Mouse (Mus musculus): ENCODE data around the gene Fndc3b. TPM values are rescaled to one million over a fixed set of nuclear protein-coding genes. Genes with fewer than 3 reads are reported as not detected.

Gene Fndc3b
- total and polyA plus RNA-seq, 2 experiments from 2014 or later: 16.4 to 57.1 TPM

DNA sequence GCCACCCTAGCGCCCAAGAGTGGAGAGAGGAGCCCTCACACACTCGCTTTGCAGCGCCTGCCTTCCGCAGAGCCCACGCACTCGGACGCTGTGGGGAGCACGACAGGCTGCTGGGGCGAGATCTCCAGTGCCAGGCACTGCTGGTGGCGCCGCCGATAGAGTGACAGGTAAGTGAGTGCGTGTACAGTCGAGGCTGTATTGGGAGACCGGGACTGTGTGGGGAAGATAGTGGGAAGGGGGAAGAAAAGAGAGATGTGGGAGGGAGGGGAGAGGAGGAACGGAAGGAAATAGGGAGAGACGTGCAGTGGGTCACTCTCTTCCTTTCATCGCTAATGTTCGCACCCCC lies 339.9 kb downstream of the Fndc3b start, which contains the start of gene Ghsr:
Gene Ghsr, plus strand, starts transcription at position 76 of the 346 bp plus-strand sequence.
- H3K4me1 ChIP-seq (ENCODE audit: control insufficient read depth, insufficient read depth): no peaks in the 10 kb centered on the region
- no peak within 1 kb of the TSS for H3K27ac ChIP-seq (ENCODE audit: low read depth)
- 2% methylated on average over 19 of the region's 19 CpGs for WGBS
- no peaks in the 10 kb centered on the region for H3K36me3 ChIP-seq (replicated peaks; ENCODE audit: control insufficient read depth, insufficient read depth, low read length)
- H3K9ac ChIP-seq (replicated peaks; ENCODE audit: low read depth, low read length): no peak within 1 kb of the TSS
- TF ChIP-seq CTCF (IDR thresholded peaks at IDR 0.05; ENCODE audit: low read depth) (no peak), EP300 (IDR thresholded peaks at IDR 0.05; ENCODE audit: low read depth) (no peak)
- no peak within 1 kb of the TSS; the same call in 1 of the 2 replicates for H3K4me2 ChIP-seq (ENCODE audit: low read depth, low read length)
- DNase-seq (ENCODE audit: low spot score) (no peak), ATAC-seq (ENCODE audit: insufficient read depth, low read depth) (no peak)
- H3K27me3 ChIP-seq (ENCODE audit: control insufficient read depth, insufficient read depth, low read length): peaks cover 58% of the 10 kb centered on the region
- H3K4me3 ChIP-seq (ENCODE audit: low read depth, low read length): peak within 1 kb of the TSS; percentile 13; the same call in 1 of the 2 replicates
- H3K9me3 ChIP-seq (replicated peaks; ENCODE audit: control insufficient read depth, low read length): no peaks in the 10 kb centered on the region

DNA sequence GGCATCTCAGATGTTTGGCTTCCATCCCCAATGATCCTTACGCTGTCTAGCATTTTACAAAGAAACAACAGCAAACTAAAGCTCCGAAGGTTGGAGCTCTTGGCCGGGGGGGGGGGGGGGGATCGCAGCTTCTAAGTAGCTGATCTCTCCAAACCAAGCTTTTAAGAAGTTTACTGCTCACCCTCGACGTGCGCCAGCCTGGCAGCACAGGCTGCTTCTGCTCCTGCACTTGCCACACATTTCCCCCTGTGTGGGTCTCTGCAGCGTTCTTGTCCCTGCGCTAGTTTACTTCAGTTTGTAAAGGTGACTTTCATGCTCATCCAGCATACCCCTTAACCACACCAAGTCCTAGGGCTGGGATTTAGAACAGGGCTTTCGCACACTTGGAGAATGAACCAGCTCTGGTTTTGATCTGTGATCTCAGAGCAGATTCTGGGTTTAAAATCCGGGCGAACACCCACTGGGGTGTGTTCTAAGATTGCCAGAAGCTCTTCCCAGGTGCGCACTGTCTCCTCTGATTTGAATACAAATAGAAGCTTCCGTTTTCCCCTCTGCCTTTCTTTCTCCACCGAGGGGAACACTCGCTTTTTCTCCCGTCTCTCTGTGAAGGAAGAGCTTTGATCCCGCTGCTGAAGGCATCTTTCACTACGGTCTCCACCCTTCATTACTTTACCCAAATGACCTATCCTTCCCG lies 340.4 kb downstream of the Fndc3b start:
- H3K27ac ChIP-seq (ENCODE audit: low read depth): no peak overlapping the region
- TF ChIP-seq EP300 (IDR thresholded peaks at IDR 0.05; ENCODE audit: low read depth) (no peak), CTCF (IDR thresholded peaks at IDR 0.05; ENCODE audit: low read depth) (no peak)
- H3K27me3 ChIP-seq (ENCODE audit: control insufficient read depth, insufficient read depth, low read length): peaks cover 58% of the 10 kb centered on the region
- DNase-seq (ENCODE audit: low spot score) (no peak), ATAC-seq (ENCODE audit: insufficient read depth, low read depth) (no peak)
- H3K36me3 ChIP-seq (replicated peaks; ENCODE audit: control insufficient read depth, insufficient read depth, low read length): no peaks in the 10 kb centered on the region
- no peak overlapping the region for H3K9ac ChIP-seq (replicated peaks; ENCODE audit: low read depth, low read length)
- H3K9me3 ChIP-seq (replicated peaks; ENCODE audit: control insufficient read depth, low read length): no peaks in the 10 kb centered on the region
- no peak overlapping the region for H3K4me3 ChIP-seq (ENCODE audit: low read depth, low read length)
- 5% methylated on average over 20 of the region's 20 CpGs for WGBS
- H3K4me2 ChIP-seq (ENCODE audit: low read depth, low read length): no peak overlapping the region
- no peaks in the 10 kb centered on the region for H3K4me1 ChIP-seq (ENCODE audit: control insufficient read depth, insufficient read depth)

DNA sequence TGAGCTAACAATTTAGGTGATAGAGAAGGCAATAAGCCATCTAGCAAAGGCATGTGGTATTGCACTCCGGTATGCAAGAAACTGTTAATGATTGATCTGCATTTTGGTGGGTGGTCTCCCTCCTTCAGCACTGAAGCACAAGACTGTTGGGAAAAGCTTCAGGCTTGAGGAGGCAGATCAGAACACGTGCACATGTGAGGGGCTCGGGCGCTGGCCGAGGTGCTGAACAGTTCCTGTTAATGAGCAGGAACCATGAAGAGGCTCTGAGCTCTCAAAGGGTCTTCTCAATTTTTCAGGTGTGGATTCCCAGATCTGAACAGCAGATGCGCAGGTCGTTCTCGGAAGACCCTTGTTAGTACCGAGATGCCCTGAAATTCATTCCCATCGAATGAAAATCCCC lies 341.0 kb downstream of the Fndc3b start:
- Histone ChIP-seq H3K27ac (ENCODE audit: low read depth) (no peak overlapping the region), H3K9me3 (replicated peaks; ENCODE audit: control insufficient read depth, low read length) (no peaks in the 10 kb centered on the region), H3K4me1 (ENCODE audit: control insufficient read depth, insufficient read depth) (no peaks in the 10 kb centered on the region), H3K27me3 (ENCODE audit: control insufficient read depth, insufficient read depth, low read length) (peaks cover 58% of the 10 kb centered on the region), H3K4me3 (ENCODE audit: low read depth, low read length) (no peak overlapping the region), H3K36me3 (replicated peaks; ENCODE audit: control insufficient read depth, insufficient read depth, low read length) (no peaks in the 10 kb centered on the region), H3K9ac (replicated peaks; ENCODE audit: low read depth, low read length) (no peak overlapping the region), H3K4me2 (ENCODE audit: low read depth, low read length) (no peak overlapping the region)
- DNase-seq (ENCODE audit: low spot score) (peak; percentile 8), ATAC-seq (ENCODE audit: insufficient read depth, low read depth) (no peak)
- 4% methylated on average over 10 of the region's 10 CpGs for WGBS
- TF ChIP-seq EP300 (IDR thresholded peaks at IDR 0.05; ENCODE audit: low read depth): no peak

Small RNA genes within 50 kb of the gene (microRNA-seq; reads per million reads assigned to microRNA genes)
- 0.71 reads per million for gene Mir3092

Other genes with a start within 250 kb of the Fndc3b start
- gene Tmem212, start 185.1 kb upstream of the Fndc3b start, total RNA-seq (2014; rRNA removed; ENCODE audit: low replicate concordance): 1.1 TPM in 1 of 2 replicates, not detected in the other
- gene Tmem212, start 185.1 kb upstream of the Fndc3b start, polyA plus RNA-seq (2015; fragmentation: Nextera tagmentation; extraction: Ambion mirVana): 1.5 TPM in 1 of 2 replicates, not detected in the other
- 7.6 and 16.7 TPM in 2 replicates for gene Pld1, start 227.4 kb upstream of the Fndc3b start, total RNA-seq (2014; rRNA removed; ENCODE audit: low replicate concordance)
- 5.0 and 5.7 TPM in 2 replicates for gene Pld1, start 227.4 kb upstream of the Fndc3b start, polyA plus RNA-seq (2015; fragmentation: Nextera tagmentation; extraction: Ambion mirVana)